ENCODE assay signal across 8 mouse cellular contexts in genomic region chr17:29450899-29451840, GRCm38 (mm10). TPM values are rescaled to one million over a fixed set of nuclear protein-coding genes. Genes with fewer than 3 reads are reported as not detected.
DNase-seq lines count a peak whose midpoint lies in the region; ATAC-seq and TF ChIP-seq lines count a peak whose summit lies in the region.

No protein-coding gene starts in this region.

- DNase-seq in ES-E14 (ENCODE audit: low read depth, low spot score), result peak; percentile 95
- peak; percentile 94 for DNase-seq in forebrain, embryonic 10.5 days (ENCODE audit: extremely low spot score, low spot score)
- DNase-seq in kidney, adult 11 months, result peak; percentile 83
- peak; percentile 85 to 90 for DNase-seq in lung, adult 18-20 months
- no peak for DNase-seq in layer of hippocampus, adult 8-10 months (ENCODE audit: low spot score in 2 of 2)
- DNase-seq in adrenal gland, postnatal 25 days, result no peak

- peak overlapping the region; percentile 100 for H3K27ac ChIP-seq in ES-E14 (ENCODE audit: insufficient read depth, low read depth, low read length, poor library complexity, severe bottlenecking)
- peak overlapping the region; percentile 91 for H3K27ac ChIP-seq in forebrain, embryonic 10.5 days
- H3K27ac ChIP-seq in small intestine, adult 2 months (ENCODE audit: insufficient read depth, low read depth, low read length), result 0 out of 2 replicates have a peak overlapping the region, but pooled peaks have one; percentile 8

- no peak for ATAC-seq in granulocyte monocyte progenitor cell, adult 5-6 weeks (replicated peaks; ENCODE audit: poor library complexity, severe bottlenecking)

- in situ Hi-C loops in ES-E14 (cut with MboI; ENCODE audit: low sequenced_read_pairs in 2 of 2, unreplicated experiment in 2 of 2), result no loop called here

- H3K4me3 ChIP-seq in ES-E14 (ENCODE audit: insufficient read depth in 1 of 2, low read depth in 1 of 2, low read length in 2 of 2, poor library complexity in 1 of 2, severe bottlenecking in 1 of 2), result peak overlapping the region; percentile 25 to 56
- H3K4me3 ChIP-seq in forebrain, embryonic 10.5 days, result peak overlapping the region; percentile 40
- H3K4me3 ChIP-seq in small intestine, adult 2 months (ENCODE audit: low read depth, low read length), result no peak overlapping the region

- H3K27me3 ChIP-seq in forebrain, embryonic 10.5 days (ENCODE audit: poor library complexity, severe bottlenecking), result peaks cover 10% of the 10 kb centered on the region; the same call in 1 of the 2 replicates
- no peaks in the 10 kb centered on the region for H3K27me3 ChIP-seq in small intestine, adult 2 months (ENCODE audit: control insufficient read depth, insufficient read depth, low read length)

- H3K9me3 ChIP-seq in ES-E14 (ENCODE audit: control insufficient read depth, insufficient read depth, low read depth, low read length), result no peaks in the 10 kb centered on the region
- peaks cover 21% of the 10 kb centered on the region for H3K9me3 ChIP-seq in forebrain, embryonic 10.5 days

- H3K4me1 ChIP-seq in ES-E14 (ENCODE audit: control insufficient read depth in 2 of 2, insufficient read depth in 2 of 2, low read length in 2 of 2, poor library complexity in 1 of 2), result peaks cover 9 to 23% of the 10 kb centered on the region in 2 experiments
- peaks cover 52% of the 10 kb centered on the region for H3K4me1 ChIP-seq in forebrain, embryonic 10.5 days
- H3K4me1 ChIP-seq in small intestine, adult 2 months (ENCODE audit: control insufficient read depth, insufficient read depth, insufficient read length, low read length), result peaks cover 7% of the 10 kb centered on the region

- peak overlapping the region; percentile 77 for H3K9ac ChIP-seq in ES-E14 (ENCODE audit: insufficient read depth, low read depth, low read length, poor library complexity, severe bottlenecking)

- TF ChIP-seq CTCF in small intestine, adult 2 months (IDR thresholded peaks at IDR 0.05; ENCODE audit: extremely low read depth, insufficient read length, insufficient replicate concordance, low read depth, low read length), result no peak

- H3K36me3 ChIP-seq in ES-E14 (ENCODE audit: control insufficient read depth, insufficient read depth, low read length, poor library complexity, severe bottlenecking), result no peaks in the 10 kb centered on the region
- no peaks in the 10 kb centered on the region for H3K36me3 ChIP-seq in forebrain, embryonic 10.5 days (replicated peaks)
- H3K36me3 ChIP-seq in small intestine, adult 2 months (ENCODE audit: control insufficient read depth, insufficient read depth, low read length), result no peaks in the 10 kb centered on the region

- WGBS in forebrain, embryonic 10.5 days, result under 1% methylated on average over 34 of the region's 34 CpGs
- WGBS in small intestine, adult 2 months, result 38% methylated on average over 34 of the region's 34 CpGs

- TF ChIP-seq POLR2A in small intestine, adult 2 months (IDR thresholded peaks at IDR 0.05; ENCODE audit: low read depth, low read length), result no peak

TF ChIP-seq in ES-E14, 5 proteins besides CTCF, POLR2A, EP300 and RAD21:
- TF ChIP-seq HCFC1 (IDR thresholded peaks at IDR 0.05; ENCODE audit: borderline replicate concordance, insufficient read depth, low read length) (no peak; the same call in 1 of the 2 replicates), MAFK (IDR thresholded peaks at IDR 0.05; ENCODE audit: insufficient read depth, low read depth, low read length) (no peak), ZNF384 (IDR thresholded peaks at IDR 0.05; ENCODE audit: low read depth, low read length) (no peak), CHD2 (IDR thresholded peaks at IDR 0.05; ENCODE audit: low read depth, low read length) (peak; percentile 49)

RNA-seq across cellular contexts. Expression of gene Pim1, which starts 39.4 kb away (rescaled TPM):
- total RNA-seq in ES-E14 (2012; rRNA removed), result 75.3 and 82.0 TPM in 2 replicates
- polyA plus RNA-seq in forebrain, embryonic 10.5 days (2016; fragmentation: Nextera tagmentation; extraction: Ambion mirVana), result 32.2 and 33.1 TPM in 2 replicates
- polyA plus RNA-seq in small intestine, adult 2 months (2012; rRNA removed), result 38.9 and 160 TPM in 2 replicates
- 33.0 and 59.6 TPM in 2 replicates for total RNA-seq in granulocyte monocyte progenitor cell, adult 5-6 weeks (2014; fragmentation: Nextera tagmentation)
- 89.9 and 94.0 TPM in 2 replicates for total RNA-seq in granulocyte monocyte progenitor cell, adult 5-6 weeks (2017)
- 1 to 10 TPM; 2.6 to 3.8 (median 3.4) TPM for total RNA-seq in layer of hippocampus, adult 8-10 months (2022)
- total RNA-seq in adrenal gland, postnatal 25 days (2021), result 88.8 and 160 TPM in 2 replicates

Comparison
In these comparisons a context has a peak if more than half of its experiments do, and no peak if none do; other contexts are left out.
1. DNase-seq: peak in ES-E14 (single experiment), forebrain, embryonic 10.5 days (single experiment), kidney, adult 11 months (single experiment) and lung, adult 18-20 months (2 of 2); none in layer of hippocampus, adult 8-10 months (0 of 2) and adrenal gland, postnatal 25 days (single experiment).
2. H3K27ac ChIP-seq: peak in every context shown above with its lines; median percentile 100 in ES-E14; 91 in forebrain, embryonic 10.5 days; 8 in small intestine, adult 2 months.
3. RNA of gene Pim1, which starts 39.4 kb away (total RNA-seq): 33.0 to 94.0 TPM in granulocyte monocyte progenitor cell, adult 5-6 weeks, 88.8 to 160 TPM in adrenal gland, postnatal 25 days and 75.3 to 82.0 TPM in ES-E14; 2.6 to 3.8 TPM in layer of hippocampus, adult 8-10 months; every median in the first group is over 4 times any median in the second.